Mouse (Mus musculus) CD4-positive, CD25-positive, alpha-beta regulatory T cell, adult 4 months (primary cell): Measurements from ENCODE around the gene Uhrf2. TPM values are rescaled to one million over a fixed set of nuclear protein-coding genes. Genes with fewer than 3 reads are reported as not detected.
"Not testable (repeated sequence)": the region's sequence is repeated elsewhere in the genome, so short reads cannot be mapped to it uniquely, and the experiment has no call there.

Source experiments
- ATAC-seq: one replicate; pipeline ENCODE4 v1.8.0; 2017
- polyA plus RNA-seq, 2 experiments: library from polyadenylated mRNA; unstranded; fragments of 100-300 nt; shearing (Covaris generic); gene quantifications; one replicate each; pipeline ENCODE4 v1.2.1; 2017

Uhrf2 gene
- 10 to 100 TPM; 33.8 to 49.0 TPM for polyA plus RNA-seq

DNA sequence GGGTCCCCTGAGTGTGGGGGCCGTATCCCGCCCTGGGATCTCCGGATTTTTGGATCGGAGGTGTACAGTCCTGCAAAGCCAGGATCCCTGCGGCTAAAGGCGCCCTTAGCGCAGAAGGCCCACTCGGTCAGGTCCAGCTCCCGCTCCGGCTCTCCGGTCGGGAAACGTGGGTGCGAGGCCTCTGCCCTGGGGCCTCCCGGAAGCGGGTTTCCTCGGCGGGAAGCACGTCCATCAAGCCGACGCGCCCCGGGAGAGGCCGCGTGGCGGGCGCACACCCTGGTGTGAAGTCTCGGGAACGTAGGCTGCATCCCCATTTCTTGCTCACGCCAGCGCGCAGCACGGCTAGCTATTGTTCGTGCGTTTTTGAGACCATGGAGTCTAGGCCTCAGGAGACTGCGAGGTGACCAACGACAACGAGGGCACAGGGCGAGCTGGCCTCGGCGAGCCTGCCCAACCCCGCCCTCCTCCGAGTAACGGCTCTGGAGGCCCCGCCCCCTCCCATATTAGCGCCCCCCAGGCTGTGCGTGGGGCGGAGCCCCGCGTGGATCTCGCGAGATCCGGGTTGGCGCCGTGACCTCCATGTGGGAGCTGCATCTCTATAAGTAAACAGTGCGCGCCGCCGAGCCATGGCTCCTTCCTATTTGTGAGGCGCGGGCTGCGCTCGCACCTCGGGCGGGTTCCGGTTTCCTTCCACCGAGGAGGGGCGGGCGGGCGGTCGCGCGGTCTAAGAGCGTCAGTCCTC lies at the start of gene Uhrf2:
Uhrf2 (plus strand) TSS at position 620 of the 742 bp plus-strand sequence.
- ATAC-seq: peak; percentile 92

DNA sequence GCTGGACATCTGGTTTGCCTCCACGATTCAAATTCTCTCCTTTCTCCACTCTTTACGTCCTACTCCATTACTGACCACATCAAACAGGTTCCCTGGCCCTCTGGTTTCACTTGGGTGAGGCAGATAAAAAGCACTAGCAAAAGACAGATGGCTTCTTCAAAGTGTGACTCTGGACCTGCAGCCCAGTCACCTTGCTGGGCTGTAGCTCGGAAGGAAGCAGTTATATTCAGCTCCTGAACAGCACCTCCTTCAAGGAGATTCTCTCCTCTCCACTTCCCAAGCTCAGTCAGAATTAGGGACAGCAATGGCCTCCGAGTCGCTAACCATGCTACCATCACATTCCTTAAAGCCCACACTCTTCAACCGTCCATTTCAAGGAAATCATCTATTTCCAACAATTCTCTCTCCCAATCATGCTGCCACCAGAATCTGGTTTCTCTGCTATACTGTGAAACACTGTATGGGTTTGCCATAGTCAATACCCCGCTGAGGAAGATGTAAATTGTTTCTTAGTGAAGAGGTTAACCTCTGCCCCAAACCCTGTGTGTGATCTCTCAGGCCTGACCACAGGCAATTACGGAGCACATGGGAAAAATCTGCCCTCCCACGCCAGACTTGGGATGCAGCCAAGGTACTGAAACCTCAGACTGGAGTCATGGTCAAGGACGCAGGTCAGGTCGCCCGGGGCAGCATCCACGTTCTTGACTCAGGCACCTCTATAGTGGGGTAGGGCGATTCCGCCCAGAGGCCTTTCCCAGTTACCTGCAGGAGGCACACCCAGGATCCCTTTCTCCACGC lies 45.9 kb upstream of the Uhrf2 start:
- ATAC-seq: no peak

DNA sequence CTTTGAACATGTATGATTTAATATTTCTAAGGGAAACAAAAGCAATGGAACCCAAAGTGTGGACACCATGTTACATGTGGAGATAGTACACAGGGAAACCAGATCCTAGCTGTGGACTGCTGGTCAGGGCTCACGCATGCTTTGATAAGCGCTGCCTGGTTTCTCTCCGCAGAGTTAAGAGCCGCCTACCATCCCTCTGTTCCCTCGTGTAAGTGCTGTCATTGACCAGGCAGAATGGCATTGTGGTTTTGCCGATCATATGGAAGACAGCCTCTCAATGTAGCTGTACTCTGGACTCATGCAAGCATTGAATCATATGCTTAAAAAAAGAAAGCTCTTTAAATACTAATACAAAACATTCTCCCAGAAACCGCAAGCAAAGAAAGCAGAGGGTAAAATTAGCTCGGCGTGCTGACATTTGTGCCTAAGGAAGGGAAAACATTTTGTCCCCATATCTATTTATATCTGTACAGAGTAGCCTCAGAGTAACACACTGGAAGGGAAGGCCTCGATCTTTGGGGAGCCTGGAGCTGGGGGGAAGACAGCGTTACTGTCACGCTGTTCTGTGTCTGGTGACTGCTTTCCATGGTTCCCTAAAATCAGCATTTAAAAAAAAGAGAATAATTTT lies 43.7 kb upstream of the Uhrf2 start:
- ATAC-seq: no peak

DNA sequence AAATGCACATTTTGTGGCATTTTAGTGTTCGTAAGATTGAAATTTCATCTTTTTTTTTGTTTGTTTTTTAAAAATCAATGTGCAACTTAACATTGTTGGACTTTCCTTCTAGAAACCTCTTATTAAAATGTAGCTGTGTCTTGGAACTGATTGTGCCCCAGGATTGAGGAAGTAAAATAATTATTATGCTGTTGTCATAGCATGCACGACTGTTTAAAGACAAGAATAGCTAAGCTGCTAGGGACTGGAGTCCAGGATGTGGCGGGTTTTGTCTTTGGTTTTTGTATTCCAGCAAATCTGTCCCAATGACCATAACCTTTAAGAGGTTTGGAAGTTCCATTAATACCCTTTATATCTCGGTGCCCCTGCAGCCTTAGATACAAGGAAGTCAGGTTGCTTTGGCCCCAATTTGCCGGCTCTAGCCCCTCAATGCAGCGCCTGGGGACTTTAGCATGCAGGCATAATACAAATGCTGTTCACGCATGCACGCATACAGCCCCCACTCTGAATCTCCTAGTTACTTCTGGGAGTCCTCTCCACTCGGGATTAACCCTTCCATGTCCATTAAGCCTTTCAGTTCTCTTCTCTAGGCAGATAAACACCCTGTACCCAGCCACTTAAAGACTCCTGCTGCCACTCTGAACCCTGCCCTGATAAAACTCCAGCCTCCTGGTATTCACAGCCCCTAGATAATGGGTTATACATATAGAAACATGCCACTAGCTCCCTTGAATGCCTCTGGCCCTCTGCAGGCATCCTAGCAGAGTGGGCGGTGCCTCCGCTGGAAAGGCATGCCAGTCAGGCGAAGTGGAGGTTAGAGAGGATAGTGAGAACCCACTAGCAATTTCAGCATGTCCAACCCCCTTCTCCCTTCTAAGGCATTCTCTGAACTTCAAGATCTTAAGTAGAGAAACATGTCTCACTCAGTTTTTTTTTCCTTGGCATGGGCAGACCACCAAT lies 29.6 kb upstream of the Uhrf2 start:
- no peak for ATAC-seq

DNA sequence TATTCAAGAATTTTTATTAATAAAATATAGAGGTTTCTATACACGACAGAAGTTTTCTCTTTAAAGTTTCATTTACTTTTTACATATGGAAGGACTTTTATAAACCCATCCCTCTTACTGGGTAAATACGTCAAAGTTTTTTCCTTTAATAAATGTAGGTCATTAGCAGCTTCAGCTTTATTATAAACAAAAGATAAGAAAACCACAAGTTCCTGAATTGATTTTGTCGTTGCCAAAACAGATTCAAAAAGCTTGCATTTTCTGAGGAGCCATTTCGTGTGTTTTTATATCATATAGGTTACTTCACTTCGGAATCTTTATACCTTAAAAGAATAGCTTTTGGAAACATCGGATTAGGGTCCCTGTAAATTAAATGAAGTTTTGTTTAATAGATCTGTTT lies 28.8 kb upstream of the Uhrf2 start:
- ATAC-seq: no peak

DNA sequence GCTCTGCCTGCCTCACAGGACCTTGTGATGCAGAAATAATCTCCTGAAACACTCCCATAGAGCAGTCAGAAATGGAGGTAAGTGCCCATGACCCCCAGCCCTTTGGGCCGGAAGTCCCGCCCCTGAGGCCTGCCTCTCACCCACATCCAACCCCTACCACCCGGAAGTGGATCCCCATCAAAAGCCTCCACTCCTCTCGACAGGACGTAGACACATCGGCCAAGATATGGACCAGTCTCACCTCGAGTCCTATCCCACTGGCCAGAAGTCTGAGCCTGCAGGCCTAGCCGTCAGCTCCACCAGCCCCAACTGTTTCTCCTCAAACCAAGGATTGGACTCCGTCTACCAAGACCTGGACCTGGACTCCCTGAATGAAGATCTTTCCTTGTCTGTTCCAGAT lies 26.7 kb upstream of the Uhrf2 start, which contains the start of gene Trpd52l3:
Trpd52l3 (plus strand) TSS at position 170 of the 400 bp plus-strand sequence.
- ATAC-seq: no peak

DNA sequence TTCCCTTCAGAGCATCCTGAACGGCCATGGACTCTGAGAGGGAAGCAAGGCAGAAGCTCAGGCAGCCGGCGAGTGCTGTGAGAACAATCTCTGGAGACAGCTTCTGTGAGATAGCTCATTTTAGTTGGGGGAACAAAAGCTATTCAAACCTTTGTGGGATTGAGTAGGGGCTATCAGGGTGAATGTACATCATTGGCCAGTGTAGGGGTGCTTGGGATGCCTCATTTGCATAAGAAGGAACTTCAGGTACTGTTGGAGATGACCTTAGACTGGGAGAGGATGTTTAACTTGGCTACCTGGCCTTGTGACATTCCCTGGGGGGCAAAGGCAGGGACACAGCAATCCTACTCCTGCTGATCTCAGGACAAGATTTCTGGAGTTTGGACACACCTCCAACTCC lies 23.9 kb upstream of the Uhrf2 start:
- no peak for ATAC-seq

DNA sequence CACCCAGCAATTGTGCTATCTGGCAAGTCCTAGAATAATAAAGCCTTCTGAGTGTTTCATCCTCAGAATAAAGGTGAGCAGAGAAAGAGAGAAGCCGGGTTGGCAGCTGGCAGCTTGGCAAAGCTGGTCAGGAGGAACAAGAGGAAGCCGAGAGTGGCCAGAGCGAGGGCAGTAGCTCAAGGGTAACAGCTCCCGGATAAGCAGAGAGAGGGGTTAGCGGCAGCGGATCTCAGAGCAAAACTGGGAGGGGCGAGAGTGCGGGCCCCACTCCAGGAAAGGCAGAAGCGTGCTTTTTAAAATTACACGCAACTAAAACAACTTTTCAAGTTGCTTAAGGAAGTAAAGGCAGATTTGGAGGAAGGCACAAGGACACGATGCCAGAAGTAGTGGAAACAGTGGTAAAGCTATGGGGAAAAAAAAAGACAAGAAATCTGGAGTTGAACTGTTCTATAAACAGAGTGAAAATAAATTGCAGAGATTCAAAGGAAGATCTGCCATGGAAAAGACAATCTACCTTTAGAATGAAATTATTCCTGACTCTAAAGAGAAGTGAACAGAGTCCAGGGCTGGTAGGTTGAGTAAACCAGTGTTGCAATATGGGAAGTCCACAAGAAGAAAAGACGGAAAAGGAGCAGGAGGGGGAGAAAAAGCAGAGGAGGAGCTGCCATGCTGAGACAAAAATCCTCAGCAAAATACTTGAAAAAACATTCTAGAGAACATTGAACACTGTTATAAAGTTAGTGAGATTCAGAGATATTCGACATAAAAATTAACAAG lies 19.6 kb upstream of the Uhrf2 start:
- ATAC-seq: no peak

DNA sequence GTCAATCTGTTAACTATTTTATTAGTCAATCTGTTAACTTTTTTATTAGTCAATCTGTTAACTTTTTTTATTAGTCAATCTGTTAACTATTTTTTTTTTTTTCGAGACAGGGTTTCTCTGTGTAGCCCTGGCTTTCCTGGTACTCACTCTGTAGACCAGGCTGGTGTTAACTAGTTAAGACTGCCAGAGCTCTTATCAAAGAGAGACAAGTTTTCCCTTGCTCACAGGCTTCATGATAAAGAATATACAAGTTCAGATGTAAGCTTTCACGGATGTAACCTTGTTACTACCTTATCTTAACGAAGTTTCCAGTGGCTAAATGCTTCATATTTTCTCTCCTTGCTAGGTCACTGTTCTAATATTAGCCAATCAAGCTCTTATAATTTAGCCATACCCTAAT lies 16.0 kb upstream of the Uhrf2 start:
- ATAC-seq: no peak

DNA sequence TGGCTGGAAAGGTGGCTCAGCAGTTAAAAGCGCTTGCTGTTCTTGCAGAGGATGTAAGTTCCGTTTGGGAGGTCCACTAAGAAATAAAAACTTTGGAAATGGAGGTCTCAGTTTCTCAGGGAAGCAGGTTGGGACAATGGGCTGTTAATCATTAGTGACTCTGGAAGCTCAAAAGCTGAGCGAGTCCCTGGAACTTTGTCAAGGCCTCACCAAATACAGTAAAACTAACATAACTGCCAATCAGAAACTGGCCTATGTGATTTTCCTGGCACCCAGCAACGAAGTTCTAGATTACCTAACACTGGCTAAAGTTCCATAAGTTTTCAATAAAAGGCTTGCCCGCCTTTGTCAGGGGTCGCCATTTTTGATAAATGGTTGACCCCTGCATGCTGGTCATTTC lies 14.2 kb upstream of the Uhrf2 start:
- ATAC-seq: no peak

DNA sequence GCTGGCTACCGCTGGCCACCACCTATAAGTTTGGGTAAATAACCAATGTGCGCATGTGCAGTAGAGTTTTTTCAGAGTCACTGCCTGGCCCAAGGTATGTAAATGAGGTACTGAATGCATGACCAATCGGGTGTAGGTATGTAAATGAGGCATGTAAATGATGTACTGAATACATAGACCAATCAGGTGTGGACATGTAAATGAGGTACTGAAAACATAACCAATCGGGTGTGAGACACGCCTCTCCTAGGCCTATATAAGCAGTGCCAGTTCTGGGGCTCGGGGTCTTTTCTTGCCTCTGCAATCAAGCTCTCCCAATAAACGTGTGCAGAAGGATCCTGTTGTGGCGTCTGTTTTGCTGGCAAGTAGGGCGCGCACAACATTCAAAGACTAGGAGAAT lies 6.9 kb upstream of the Uhrf2 start:
- not testable (repeated sequence) for ATAC-seq

DNA sequence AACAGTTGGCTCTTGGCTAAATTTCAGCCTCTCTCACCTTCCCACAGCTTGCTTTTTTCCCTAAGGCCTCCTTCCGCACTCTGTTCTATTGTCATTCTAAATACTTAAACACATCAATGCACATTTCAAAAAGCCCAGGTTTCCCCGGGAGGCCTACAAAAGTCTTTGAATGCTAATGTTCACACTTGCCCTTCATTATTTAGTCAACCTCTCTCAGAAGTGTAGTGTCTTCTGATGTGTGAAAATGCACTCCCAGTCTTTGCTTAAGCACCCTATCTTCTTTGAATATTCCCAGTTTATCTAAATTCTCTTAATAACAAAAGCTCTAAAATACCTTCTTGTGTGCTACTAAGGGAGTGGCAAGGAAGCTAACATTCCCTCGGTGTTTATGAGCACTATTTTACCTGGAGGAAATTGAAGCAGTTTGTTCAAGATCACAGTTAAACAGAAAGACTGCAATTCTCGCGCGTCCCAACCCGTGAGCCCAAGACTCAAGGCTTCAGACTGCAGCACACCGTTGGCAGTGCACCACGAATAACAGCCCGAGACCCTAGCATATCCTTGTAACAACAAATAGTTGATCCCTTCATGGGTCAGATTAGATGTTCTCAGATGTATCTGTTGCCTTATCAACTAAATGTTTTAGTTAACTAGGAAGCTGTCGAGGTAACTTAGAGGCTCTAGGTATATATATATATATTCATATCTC lies 1.2 kb upstream of the Uhrf2 start:
- no peak for ATAC-seq

DNA sequence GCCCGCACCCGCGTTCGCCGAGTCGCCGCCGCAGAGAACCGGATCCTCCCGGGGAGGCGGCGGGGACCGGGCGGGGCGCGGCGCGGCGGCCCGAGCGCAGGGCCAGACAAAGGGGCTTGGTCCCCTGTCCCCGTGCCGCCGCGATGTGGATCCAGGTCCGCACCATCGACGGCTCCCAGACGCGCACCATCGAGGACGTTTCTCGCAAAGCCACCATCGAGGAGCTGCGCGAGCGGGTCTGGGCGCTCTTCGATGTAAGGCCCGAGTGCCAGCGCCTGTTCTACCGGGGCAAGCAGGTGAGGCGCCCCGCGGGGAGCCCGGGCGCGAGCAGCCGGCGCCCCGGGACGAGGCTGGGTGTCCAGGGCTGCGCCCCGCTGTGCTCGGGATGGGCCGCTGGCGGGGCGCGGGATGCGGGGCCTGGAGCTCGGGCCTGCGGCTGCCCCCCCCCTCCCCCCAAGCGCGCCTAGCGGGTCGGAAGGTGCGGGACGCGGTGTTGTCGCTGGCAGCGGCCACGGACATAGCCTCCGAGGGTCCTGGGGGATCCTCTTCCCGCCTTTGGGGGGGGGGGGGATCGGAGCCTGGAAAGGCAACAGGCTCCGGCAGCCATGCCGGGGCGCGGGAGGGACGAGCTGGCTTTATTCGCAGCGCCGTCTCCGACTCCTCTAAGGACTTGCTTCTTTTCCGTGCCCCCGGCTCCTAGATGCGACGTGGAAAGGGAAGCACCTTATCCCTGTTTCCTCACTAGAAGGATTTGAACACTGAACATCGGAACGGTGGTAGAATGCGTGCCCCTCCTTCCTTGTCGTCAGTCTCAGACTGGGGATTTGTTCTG lies 539 bp downstream of the Uhrf2 start:
- ATAC-seq: peak; percentile 13

DNA sequence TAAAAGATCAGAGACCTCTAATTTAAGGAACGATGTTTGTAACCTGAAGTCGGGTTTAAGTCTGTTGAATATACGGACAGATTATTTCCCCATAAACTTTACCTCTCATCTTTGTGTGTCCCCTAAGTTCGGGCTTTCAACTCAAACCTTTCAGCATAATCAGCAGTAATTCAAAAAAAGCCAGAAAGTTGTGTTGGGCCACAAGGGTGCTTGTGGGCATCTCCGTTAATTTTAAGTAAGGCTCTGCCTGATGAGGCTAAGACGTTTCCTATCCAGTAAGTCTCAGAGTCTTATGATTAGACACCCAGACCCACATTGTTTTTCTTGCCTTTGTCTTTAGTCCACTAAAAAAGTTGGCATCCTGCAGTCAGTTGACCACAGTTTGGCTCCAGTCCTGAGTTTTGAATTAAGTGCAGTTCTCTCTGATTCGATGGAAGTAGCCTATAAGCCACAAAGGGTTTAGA lies 1.2 kb downstream of the Uhrf2 start:
- no peak for ATAC-seq

DNA sequence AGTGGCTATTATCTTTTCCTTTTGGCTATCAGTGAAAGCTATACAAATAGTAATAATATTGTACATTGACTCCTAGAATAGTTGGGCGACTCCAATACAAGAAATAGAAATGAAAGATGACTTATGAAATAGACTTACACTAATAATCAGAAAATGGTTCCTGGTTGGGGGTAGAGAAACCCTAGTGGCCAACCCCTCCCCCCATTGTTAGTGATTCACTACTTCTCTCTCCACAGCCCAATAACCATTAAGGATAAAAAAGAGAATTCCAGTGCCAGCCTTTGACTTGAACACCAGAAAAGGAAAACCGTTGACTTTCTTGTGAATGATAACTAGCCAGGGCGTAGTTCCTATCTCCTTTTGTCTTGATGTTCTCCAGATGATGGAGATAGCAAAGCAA lies 1.9 kb downstream of the Uhrf2 start:
- no peak for ATAC-seq

DNA sequence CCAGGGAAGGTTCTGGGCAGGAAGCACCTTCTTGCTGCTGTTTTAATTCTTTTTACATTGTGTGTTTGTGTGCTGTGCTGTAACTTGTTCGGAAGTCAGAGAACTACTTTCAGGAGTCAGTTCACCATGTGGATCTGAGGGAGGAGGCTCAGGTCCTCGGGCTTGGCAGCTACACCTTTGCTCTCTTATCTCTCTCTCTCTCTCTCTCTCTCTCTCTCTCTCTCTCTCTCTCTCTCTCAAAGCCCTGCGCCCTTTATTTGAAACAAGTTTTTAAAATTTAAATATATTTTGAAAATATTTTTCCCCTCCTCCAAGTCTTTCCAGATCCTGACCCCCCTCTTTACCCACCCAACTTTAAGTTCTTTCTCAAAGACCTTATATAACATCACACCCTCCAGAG lies 5.0 kb downstream of the Uhrf2 start:
- ATAC-seq: no peak

DNA sequence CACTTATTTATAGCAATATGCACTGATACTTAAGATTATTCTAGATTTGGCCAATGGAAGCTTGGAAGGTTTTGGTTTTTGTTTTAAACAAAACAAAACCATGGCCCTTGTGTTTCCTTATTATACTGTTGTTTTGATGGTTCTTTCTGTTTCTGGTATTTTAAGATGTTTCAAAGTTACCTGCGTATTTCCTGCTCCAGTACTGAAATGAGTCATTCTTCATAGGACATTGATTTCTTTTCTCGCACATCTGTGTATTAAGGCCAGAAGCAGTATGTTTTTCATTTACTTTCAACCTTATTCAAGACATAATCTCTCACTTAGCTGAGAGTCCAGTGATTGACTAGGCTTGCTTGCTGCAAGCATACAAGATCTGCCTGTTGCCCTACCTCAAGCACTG lies 13.4 kb downstream of the Uhrf2 start:
- peak; percentile 95 for ATAC-seq

DNA sequence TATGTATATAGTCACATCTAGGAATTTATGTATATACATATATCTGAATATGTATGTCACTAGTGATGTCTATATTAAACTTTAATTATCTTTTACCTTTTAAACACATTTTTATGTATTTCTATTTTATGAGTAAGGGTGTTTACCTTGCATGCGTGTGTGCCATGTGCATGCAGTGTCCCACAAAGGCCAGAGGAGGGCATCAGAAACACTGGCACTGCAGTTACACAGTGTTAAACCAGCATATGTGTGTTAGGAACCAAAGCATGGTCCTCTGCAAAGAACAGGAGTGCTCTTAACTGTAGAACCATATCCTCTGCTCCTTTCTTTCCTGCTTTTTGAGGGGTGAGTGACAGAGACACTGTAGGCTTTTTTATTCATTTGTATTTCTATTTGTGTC lies 14.3 kb downstream of the Uhrf2 start:
- no peak for ATAC-seq

DNA sequence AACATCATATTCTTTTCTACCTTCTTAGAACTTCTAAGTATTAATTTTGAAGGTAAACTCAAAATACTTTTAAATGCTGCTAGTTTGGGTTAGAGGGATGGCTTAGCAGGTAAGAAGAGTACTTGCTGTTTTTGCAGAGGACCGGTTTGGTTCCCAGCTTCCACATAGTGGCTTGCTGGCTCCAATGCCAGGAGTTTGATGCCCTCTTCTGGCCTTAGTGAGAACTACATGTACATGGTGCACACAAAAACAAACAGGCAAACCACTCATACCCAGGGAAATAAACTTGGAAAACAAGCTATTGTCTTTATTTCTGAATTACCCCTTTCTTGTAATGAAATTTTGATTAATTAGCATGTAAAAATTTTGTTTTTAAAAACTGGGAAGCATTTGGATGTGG lies 15.5 kb downstream of the Uhrf2 start:
- no peak for ATAC-seq

DNA sequence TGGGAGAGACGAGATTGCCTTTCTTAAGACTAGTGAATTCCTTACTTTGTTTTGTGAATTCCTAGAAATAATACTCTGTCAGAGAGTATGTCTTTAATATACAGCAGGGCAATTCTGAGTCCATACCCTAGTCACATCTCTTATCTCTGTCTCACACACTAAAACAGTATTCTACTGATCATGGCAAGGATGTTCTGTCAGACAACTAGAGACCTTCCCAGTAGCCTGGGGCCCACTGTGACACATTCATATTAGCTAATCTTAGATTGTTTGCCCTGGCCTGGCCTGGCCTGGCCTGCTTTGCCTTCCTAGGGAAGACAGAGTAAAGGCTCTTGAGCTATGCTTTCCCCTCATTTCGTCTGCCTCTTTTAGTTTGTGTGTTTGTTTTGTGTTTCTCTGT lies 20.3 kb downstream of the Uhrf2 start:
- no peak for ATAC-seq
